Mouse (Mus musculus): ENCODE measurements around the gene Gm28038.

- peak; percentile 30; the same call in 1 of the 2 replicates for TF ChIP-seq CTCF (IDR thresholded peaks at IDR 0.05; ENCODE audit: low read depth)
- no peak for TF ChIP-seq EP300 (optimal IDR thresholded peaks at IDR 0.05)
These were observed 6.2 kb downstream of the Gm28038 start for GRCm38 (mm10) chr2:30287027-30287373.
